Mouse (Mus musculus) hematopoietic stem cell, adult 5-6 weeks (primary cell): ENCODE measurements around the gene Ugt1a7c. TPM values are rescaled to one million over a fixed set of nuclear protein-coding genes. Genes with fewer than 3 reads are reported as not detected.

Source experiments
- ATAC-seq, 2 experiments: fragments of 125-278 bp in 1 of 2; replicated peaks in 1 of 2; 2 replicates each; pipeline ENCODE4 v1.8.0; 2016 to 2017; ENCODE audit warnings: inconsistent platforms in 2 of 2, mild to moderate bottlenecking in 2 of 2, moderate number of reproducible peaks in 2 of 2, low read depth in 1 of 2, moderate TSS enrichment in 1 of 2; ENCODE audit not compliant: low FRiP score in 2 of 2, poor library complexity in 2 of 2, severe bottlenecking in 2 of 2, insufficient read depth in 1 of 2, low TSS enrichment in 1 of 2
- total RNA-seq: library from RNA; stranded (forward); fragments of 172-1452, 232-1000 nt; gene quantifications from 2 replicates; pipeline ENCODE4 v1.2.3, GENCODE M21; 2017

Ugt1a7c gene
- total RNA-seq, 1 experiment from 2014 or later, result 42.9 TPM

DNA sequence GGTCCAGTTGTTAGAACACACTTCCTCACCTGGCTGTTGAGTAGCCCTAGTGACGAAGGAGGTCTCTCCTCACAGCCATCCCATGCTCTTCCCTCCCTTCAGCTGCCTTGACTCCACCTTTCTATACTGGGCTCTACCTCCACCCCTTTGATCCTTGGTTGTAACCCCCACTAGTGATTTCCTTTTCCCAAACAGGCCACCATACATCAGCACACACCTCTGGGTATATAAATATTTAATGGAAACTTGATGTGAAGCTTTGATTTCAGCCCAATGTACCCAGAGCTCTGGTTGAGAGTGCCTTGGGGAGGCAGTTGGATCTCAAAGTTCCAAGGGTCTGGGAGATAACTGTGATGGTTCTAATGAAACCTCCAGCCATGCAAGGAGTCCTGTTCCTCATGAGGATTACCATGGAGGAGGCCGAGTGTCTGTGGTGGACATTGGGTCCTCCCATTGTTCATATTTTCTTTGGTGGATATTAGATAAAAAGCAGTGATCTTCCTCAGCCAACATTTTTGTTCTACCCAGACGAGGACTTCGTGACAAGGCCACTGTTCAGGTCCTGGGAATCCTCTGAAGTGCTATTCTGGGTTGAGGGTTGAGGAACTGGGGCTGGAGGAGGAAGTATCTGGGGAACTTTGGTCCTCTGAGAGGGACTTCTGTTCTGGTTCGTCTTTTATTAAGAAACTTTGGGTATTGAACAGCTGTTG lies 132.0 kb downstream of the Ugt1a7c start, which contains the start of gene Mroh2a:
Gene Mroh2a, plus strand, starts transcription at position 317 of the 710 bp plus-strand sequence.
- ATAC-seq, result peak; percentile 16 to 20; a peak in 2 of 4 replicates

DNA sequence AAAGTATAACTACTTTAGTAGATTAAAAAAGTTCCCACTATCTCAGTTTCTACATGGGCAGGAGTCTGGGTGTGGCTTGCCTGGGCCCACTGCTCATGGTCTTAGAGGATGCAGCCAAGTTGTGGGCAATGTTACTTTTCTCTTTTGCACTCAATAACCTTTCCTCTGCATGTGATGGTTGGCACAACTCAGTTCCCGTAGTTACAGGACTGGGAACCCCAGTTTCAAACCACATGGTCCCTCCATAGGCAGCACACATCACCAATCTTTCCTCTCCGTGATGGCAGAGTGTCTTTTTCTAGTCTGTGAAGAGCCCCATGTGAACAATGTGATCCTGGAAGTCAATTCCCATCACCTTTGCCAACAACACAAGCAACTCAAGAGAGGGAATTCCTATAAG lies 132.6 kb downstream of the Ugt1a7c start:
- ATAC-seq, result peak; percentile 0 to 5; a peak in 1 of 4 replicates

DNA sequence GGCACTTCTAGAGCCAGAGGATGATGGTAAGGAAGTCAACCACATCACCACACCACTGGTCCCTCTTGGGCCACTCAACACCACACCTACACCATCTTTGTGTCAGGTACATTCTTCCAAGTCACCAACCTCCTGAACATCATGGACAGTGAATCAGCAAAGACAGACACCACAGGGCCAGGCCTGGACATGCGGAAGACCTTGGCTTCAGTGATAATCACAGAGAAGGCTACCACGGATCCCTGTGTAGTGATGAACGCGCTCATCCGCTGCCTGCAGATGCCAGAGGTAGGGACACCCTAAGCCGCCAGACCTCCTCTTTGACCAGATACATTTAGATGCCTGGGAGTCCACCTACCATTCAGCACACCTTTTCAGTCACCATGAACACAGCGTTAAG lies 133.3 kb downstream of the Ugt1a7c start:
- ATAC-seq, result no peak

DNA sequence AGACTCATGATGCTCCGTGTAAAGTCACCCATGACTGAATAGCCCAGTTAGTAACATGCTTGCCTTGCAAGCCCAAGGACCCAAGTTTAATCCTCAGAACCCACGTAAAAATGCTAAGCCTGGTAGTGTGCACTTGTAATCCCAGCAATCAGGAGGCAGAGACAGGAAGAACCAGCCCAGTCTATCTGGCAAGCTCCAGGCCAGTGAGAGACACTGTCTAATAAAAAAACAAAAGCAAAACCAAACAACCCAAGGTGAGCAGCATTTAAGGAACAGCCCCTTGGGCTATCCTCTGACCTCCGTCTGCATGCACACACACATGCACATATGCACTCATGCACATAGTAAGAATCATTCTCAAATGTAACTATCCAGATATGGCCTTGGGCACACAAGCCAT lies 134.7 kb downstream of the Ugt1a7c start:
- no peak for ATAC-seq

DNA sequence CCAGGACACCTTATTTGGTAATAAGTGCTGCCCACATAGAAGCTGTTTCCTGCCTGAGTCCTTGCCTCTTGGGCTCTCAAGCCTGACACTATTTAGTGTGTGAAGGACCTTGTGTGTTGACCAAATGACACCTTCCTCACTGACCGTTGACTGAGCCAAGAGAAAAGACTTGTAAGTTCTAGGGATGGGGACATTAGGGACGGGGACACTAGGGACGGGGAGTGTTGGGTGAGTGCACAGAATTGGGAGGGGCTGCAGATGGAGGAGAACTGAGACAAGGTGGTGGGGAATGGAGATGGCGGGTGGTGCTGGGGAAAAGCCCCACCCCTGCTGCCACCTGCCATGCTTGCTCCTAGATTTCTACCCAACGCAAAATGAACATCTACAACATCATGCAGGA lies 135.1 kb downstream of the Ugt1a7c start:
- ATAC-seq, result no peak

DNA sequence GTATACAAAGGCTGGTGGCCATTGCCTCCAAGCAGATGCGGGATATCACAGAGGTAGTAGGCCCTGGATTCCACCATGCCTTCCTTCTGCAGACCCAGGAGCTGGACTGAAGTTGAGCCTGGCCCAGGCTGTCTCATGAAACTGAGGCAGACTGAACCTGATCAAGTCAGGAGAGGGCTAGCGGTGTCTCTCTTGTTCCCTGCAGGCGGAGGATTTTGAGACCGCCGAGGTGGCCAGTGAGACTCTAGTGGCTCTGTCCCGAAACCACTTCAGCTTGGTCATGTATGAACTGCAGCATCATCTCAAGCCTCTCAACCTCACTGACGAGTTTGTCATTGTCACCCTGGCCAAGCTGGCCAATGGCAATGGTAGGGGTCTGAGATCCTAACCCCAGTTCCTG lies 135.6 kb downstream of the Ugt1a7c start:
- no peak for ATAC-seq

DNA sequence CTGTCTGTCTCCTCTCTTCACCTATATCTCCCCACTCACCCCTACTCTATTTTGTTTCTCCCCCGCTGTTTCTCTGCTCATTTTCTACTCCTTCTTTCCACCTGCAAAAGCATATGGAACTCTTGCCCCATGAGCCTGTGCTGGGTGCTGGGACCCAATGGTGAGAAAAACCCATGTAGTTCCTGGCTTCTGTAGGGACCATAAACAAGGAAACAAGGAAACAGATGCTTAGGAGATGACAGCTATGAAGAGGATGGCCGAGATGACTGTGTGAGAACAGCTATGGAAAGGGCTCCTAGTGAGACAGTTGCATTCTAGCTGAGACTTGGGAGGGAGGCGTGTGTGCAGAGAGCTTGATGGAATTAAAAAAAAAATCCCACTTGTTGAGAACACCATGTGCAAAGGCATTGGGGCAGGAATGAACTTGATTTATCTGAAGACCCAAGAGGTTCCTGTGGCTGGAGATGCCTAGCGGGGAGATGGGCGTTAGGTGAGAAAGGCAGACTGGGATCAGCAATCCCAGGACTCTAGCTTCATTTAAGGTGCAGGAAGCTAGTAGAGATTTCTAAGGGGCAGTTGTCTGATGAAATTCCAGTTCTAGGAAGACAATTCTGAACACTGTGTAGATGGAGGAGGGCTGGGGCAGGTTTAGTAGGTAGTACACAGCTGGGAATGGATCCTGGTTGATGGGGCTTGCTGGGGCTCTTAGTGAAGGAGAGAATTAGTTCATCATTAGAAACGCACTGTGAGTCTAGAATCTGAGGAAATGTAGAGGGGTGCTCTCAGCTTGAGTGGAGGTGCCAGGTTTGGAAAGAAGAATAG lies 136.3 kb downstream of the Ugt1a7c start:
- no peak for ATAC-seq

DNA sequence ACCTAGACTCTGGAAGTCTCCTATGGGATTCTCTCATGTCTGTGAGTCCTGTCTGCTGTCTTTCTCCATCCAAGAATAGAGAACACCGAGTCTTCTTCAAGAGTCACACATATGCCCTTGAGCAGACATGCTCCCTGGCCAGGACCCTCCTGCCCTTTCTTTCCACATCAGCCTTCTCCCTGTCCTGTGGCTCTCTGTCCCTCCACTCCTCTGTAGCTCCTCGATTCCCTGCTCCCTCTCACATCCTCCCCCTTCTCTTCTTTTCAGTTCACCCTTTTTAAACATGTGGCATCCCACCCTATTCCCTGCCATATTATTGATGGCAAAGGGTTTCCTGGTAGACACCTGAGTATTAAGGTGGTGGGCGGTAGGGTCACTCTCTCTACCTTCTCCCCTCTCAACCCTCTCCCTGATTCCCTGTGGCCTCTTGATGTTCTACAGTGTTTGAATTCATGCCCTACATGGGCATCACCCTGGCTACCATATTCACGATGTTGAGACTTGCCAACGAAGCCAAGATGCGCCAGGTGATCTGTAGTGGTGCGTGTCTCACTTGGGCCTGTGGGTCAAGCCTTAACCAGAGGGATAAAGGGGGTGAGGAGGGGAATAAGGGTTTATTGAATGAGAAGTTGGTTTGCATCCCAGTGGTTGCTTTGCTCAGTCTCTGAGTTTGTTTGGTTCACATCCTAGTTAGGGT lies 137.1 kb downstream of the Ugt1a7c start:
- ATAC-seq, result no peak

DNA sequence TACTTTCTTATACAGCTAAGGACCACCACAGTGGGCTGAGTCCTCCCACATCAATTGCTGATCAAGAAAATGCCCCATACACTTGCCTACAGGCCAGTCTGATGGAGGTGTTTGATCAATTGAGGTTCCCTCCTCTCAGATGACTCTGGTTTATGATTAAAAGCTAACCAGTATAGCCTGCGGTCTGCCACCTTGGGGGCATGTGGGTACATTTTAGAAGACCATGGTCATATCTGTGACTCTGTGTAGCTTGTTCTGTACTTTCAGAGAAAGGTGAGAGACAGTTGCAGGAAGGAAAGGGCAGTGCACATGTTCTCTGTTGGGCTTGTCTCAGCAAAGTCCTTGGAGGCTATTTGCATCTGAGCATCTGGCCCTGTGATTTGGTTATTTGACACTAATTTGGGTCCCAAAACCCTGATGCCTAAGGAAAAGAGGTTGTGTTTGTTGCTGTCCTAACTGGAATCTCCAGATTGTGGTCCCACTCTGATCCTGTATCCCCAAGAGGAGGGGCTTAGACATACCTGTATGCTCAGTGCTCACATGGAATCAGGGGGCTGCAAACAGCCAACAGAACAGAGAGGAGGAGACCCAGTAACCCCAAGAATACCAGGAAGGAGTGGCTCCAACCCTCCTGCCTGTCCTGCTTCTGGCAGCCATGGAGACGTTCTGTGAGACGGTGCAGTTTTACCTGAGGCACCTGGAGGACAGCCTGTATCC lies 138.0 kb downstream of the Ugt1a7c start:
- ATAC-seq, result no peak

DNA sequence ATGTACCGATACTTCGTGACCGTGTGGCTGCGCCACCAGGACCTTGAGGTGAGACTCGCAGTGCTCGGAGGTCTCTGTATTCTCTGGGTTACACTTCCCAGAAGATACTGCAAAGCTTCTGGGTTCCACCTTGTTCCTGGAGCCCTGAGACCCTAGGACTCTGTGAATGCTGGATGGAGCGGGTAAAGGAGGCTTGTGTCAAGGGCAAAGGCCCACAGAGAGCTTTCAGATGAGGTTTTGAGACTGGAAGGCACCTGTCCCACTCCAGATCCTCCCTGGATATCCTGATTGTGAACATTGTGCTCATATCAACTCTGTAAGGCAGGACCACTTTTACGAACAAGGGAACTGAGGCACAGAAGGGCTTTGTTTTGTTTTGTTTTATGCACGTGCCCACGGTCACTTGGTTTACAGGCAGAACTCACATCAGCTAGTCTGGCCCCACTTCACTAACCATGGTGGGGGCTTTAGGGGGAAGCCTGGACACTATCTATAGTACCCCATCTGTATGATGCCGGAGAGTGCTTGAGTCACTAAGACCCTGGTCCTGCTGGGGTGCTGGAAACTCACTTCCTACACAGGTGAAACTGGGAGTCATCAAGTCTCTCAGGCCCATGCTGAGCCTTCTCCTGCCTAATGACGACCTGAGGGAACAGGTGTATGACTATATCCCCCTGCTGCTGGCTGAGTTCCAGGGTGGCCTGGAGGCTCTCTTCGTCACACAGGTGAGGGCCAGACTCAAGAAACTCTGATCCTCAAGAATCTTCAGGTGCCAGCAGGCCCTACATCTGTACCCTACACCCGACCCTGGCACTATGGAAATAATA lies 138.8 kb downstream of the Ugt1a7c start:
- ATAC-seq, result no peak

DNA sequence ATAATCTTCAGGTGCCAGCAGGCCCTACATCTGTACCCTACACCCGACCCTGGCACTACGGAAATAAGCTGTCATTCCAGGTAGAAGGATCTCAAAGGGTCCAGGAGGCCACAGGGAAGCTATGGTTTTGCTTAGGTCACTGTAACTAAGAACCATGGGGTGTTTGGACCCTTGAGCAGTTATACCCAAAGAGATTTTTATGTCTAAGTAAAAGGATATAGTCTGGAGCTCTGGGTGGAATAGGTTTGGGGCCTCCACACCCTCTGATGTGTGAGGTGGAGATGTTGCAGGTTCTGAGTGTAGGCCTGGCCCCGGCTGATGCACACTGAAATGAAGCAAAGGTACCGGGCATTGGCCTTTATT lies 139.4 kb downstream of the Ugt1a7c start:
- ATAC-seq, result no peak

DNA sequence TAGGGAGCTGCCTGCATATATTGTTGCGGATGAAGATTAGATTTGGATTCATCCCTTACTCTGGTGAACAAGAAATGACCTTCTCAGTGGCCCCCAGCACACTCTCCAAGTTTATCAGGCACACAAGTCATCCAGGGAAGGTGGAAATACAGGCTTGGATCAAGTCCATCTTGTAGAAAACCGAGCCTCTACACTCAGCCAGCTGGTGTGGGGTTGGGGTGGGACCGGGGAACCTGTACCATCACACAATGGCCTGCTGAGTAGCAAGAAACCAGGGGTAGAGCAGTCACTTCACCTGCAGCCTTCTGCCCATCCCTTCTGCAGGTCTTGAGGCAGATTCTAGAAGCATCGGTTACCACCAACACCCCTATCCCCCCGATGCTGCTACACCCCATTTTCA lies 139.8 kb downstream of the Ugt1a7c start:
- ATAC-seq, result no peak

DNA sequence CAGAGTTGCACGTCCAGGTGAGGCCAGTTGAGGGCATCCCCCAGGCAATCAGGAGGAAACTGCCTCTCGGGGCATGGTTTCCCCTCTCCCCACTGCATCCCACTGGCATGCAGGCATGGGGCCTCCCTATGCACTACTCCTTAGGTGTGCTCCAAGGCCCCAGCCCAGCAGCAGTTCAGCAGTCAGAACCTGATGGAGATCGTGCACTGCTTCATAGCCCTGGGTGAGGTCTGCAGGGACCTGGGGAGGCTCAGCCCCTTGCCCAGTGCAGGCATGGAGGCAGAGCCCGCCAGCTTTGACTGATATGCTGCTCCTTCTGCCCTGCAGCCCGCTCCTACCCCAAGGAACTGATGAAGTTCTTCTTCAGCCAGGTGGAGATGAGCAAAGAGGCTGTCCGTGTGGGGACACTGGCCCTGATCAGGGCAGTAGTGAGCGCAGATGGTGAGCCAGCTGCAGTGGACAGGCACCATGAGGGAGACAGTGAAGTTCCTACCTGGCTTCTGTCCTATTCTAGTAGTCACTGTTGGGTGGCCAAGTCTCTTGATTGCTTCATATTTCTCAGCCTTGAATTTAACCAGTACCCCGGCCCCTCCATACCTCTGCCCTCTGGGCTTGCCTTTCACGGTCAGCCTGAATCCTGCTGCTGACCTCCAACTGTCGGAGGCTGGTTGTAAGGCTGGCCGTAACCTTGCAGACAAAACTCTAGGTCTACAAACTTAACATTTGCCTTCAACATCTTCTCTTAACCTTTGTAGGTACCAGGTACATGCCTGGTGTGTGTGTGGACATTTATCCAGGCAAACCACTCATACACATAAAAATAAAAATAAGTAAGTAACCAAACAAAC lies 140.4 kb downstream of the Ugt1a7c start:
- ATAC-seq, result no peak

DNA sequence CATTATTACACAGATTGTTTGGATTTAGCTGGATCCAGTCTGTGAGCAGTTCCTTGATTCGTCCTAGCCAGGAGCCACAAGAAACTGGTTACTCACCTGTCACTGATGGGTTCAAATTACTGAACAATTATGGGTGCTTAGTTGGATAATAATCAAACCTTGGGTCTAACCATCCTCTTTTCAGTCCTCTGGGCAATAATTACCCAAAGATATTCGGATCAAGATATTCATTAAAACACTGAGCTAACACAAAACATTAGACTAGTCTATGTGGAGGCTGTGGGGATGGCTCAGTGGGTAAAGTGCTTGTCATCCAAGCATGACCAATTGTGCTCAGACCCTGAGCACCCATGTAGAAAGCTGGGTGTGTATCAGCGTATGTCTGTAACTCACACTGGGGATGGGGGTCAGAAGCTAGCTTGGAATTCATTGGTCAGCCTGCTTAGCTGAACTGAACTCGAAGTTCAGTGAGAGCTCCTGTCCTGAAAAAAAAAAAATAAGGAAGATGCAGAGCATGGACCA lies 141.1 kb downstream of the Ugt1a7c start:
- no peak for ATAC-seq

DNA sequence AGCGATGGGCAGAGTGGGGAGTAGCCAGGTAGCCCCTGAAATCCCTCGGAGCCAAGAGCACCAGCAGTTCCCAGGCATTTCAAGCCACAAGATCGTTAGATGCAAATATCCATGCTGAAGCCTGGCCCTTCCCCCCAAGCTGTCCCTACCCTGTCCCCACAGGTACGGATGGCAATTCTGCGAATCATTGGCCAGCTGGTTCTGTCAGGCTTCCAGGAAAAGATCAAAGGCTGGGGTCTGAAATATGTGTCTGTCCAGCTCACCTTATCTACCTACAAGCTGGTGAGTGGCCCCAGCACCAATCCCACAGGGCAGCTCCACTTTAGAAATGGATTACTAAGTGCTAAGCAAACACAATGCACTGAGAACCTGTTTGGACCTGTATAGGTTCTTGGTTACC lies 142.4 kb downstream of the Ugt1a7c start:
- no peak for ATAC-seq

DNA sequence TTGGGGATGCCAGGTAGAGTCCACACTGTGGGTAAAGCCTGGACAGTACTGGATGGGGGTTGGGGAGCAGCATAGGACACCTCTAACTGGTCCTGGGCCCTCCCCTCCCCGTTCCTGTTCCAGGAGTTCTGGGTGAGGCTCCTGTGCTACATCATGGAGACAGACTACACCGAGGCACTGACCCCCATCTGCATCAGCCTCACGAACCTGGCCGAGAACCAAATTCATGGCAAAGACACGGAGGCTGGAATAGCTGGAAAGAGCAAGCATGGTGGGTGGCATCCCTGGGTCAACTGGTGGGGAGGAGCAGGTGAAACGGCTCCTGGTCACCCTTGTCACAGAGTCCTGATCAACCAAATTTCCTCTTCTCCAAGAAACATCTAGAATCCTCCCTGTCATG lies 143.9 kb downstream of the Ugt1a7c start:
- ATAC-seq, result no peak
